14 mouse cellular contexts compared by ENCODE assay signal in the genomic region with DNA sequence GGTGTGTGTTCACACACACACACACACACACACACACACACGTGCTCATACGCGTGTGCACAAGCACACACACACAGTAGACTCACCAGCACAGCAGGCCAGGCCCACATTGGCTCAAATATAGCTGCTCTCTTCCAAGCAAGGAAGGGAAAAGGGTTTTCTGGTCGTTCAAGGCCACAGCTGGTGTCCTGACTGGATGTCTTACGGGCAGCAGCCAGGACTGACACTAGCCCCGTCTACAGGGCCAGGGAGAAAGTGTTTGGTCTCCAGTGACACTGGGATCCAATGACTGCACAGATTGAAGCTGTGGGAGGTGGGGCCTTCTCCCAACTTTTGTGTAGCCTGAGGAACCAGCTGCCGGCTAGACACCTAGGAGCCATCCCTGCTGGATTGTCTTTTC. TPM values are rescaled to one million over a fixed set of nuclear protein-coding genes. Genes with fewer than 3 reads are reported as not detected.
DNase-seq lines count a peak whose midpoint lies in the region; ATAC-seq lines count a peak whose summit lies in the region.
"Had no signal": no experiment of that assay in that cellular context is flagged by ENCODE, and none has a peak within 500 bp of the region (broad histone marks: within the 10 kb centered on the region; RNA-seq: fewer than 3 reads in every experiment).

No protein-coding gene starts in this region.

- no peaks in the 10 kb centered on the region for H3K4me1 ChIP-seq in forebrain, embryonic 16.5 days (replicated peaks; ENCODE audit: control insufficient read depth, insufficient read depth, low read length)
- H3K4me1 ChIP-seq: embryonic facial prominence, embryonic 15.5 days; neural tube, embryonic 12.5 days had no signal

- peak; percentile 68 for DNase-seq in adrenal gland, postnatal 14 days
- DNase-seq in adrenal gland, postnatal 4 days (ENCODE audit: low spot score in 2 of 2), result no peak
- peak; percentile 68 for DNase-seq in left cerebral cortex, postnatal 4 days
- no peak for DNase-seq in left cerebral cortex, postnatal 10 days (ENCODE audit: extremely low spot score in 1 of 2, low spot score in 2 of 2)
- DNase-seq in gastrocnemius, adult 18-20 months (ENCODE audit: low spot score), result peak; percentile 63
- DNase-seq in heart, postnatal 10 days, result peak; percentile 77 to 79
- no peak for DNase-seq in spleen, postnatal 36 days (ENCODE audit: low spot score in 2 of 2)
- DNase-seq: kidney, postnatal 4 days; right cerebral cortex, postnatal 14 days; thymus, postnatal 36 days had no signal

- H3K27ac ChIP-seq in forebrain, embryonic 16.5 days (ENCODE audit: low read length), result no peak overlapping the region
- H3K27ac ChIP-seq: embryonic facial prominence, embryonic 15.5 days; midbrain, embryonic 15.5 days; neural tube, embryonic 12.5 days had no signal

- intact Hi-C loops in left cerebral cortex, postnatal 4 days (cut with DNase I), result no loop called here
- intact Hi-C loops in left cerebral cortex, postnatal 10 days (cut with DNase I), result no loop called here
- intact Hi-C loops in heart, postnatal 10 days (cut with DNase I), result no loop called here

- no peaks in the 10 kb centered on the region for H3K36me3 ChIP-seq in forebrain, embryonic 16.5 days (ENCODE audit: control insufficient read depth, insufficient read depth)
- H3K36me3 ChIP-seq: embryonic facial prominence, embryonic 15.5 days; midbrain, embryonic 15.5 days; neural tube, embryonic 12.5 days had no signal

- WGBS in forebrain, embryonic 16.5 days, result 77% methylated on average over 7 of the region's 7 CpGs

- no peak overlapping the region for H3K4me2 ChIP-seq in forebrain, embryonic 16.5 days (ENCODE audit: low read length)
- H3K4me2 ChIP-seq: embryonic facial prominence, embryonic 15.5 days; midbrain, embryonic 15.5 days; neural tube, embryonic 12.5 days had no signal

- H3K9ac ChIP-seq in forebrain, embryonic 16.5 days (replicated peaks; ENCODE audit: low read depth, low read length), result no peak overlapping the region
- H3K9ac ChIP-seq: embryonic facial prominence, embryonic 15.5 days; midbrain, embryonic 15.5 days; neural tube, embryonic 12.5 days had no signal

- no peaks in the 10 kb centered on the region for H3K9me3 ChIP-seq in forebrain, embryonic 16.5 days (ENCODE audit: control insufficient read depth, low read length)
- H3K9me3 ChIP-seq: embryonic facial prominence, embryonic 15.5 days; midbrain, embryonic 15.5 days; neural tube, embryonic 12.5 days had no signal

- no peaks in the 10 kb centered on the region for H3K27me3 ChIP-seq in forebrain, embryonic 16.5 days (replicated peaks; ENCODE audit: control insufficient read depth, insufficient read depth, low read length)
- H3K27me3 ChIP-seq: embryonic facial prominence, embryonic 15.5 days; midbrain, embryonic 15.5 days; neural tube, embryonic 12.5 days had no signal

- no peak for ATAC-seq in forebrain, embryonic 16.5 days
- ATAC-seq: midbrain, embryonic 15.5 days had no signal

- no peak overlapping the region for H3K4me3 ChIP-seq in forebrain, embryonic 16.5 days (replicated peaks; ENCODE audit: low read length)
- H3K4me3 ChIP-seq: embryonic facial prominence, embryonic 15.5 days; midbrain, embryonic 15.5 days; neural tube, embryonic 12.5 days had no signal

RNA-seq across cellular contexts. Expression of a gene that starts 52.7 kb away (rescaled TPM):
- 19.6 and 21.5 TPM in 2 replicates for total RNA-seq in adrenal gland, postnatal 14 days (2021)
- total RNA-seq in adrenal gland, postnatal 4 days (2021), result 10 to 100 TPM; 28.6 to 29.6 TPM
- 10 to 100 TPM; 12.2 to 13.7 TPM for total RNA-seq in left cerebral cortex, postnatal 4 days (2021)
- 10 to 100 TPM; 19.9 to 20.1 TPM for total RNA-seq in left cerebral cortex, postnatal 10 days (2021)
- total RNA-seq in gastrocnemius, adult 18-20 months (2021), result 1 to 10 TPM; 2.5 to 3.6 TPM
- total RNA-seq in heart, postnatal 10 days (2021), result 10 to 100 TPM; 32.0 to 37.7 TPM
- 2.3 and 2.9 TPM in 2 replicates for polyA plus RNA-seq in forebrain, embryonic 16.5 days (2015; fragmentation: Nextera tagmentation; extraction: Ambion mirVana)

Comparison
In these comparisons a context has a peak if more than half of its experiments do, and no peak if none do; other contexts are left out.
1. DNase-seq: peak in adrenal gland, postnatal 14 days (single experiment), left cerebral cortex, postnatal 4 days (single experiment), gastrocnemius, adult 18-20 months (single experiment) and heart, postnatal 10 days (2 of 2); none in adrenal gland, postnatal 4 days (0 of 2), left cerebral cortex, postnatal 10 days (0 of 2) and spleen, postnatal 36 days (0 of 2).